Mouse (Mus musculus) lung, postnatal 0 days (tissue): ENCODE measurements around the gene Trappc2l.

Source experiments
- CTCF ChIP-seq: IDR thresholded peaks from 2 replicates; pipeline ENCODE4 v1.5.1; 2016; ENCODE audit warnings: antibody characterized with exemption, mild to moderate bottlenecking
- EP300 ChIP-seq: IDR thresholded peaks from 2 replicates; pipeline ENCODE4 v1.6.1; 2016; ENCODE audit warnings: antibody characterized with exemption, mild to moderate bottlenecking, control low read depth

- no peak for TF ChIP-seq CTCF
- TF ChIP-seq EP300: no peak
Measured at GRCm38 (mm10) chr8:122652643-122653042, 41.2 kb downstream of the Trappc2l start.
